In the genomic region with DNA sequence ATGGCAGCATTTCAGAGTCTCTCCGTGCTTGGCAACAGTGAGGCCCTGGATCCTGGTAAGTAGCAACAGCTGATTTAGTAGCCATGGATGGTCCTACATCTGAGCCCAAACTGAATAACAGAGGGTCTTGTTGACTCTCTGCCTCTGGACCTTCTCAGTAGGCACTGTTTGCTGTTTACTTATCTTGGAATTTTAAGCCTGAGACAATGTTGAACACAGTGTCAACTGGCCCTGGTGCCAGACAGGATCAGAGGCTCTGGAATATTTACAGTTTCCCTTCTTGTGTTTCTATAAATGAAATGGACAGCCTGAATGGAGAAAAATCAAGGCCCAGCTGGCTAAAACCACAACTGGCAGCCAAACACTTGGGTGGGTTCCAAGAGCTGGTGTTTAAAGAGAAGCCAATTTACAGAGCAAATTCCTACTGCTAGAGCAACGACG, we compare ENCODE assay signal across 9 mouse cellular contexts. TPM values are rescaled to one million over a fixed set of nuclear protein-coding genes. Genes with fewer than 3 reads are reported as not detected.
DNase-seq lines count a peak whose midpoint lies in the region; ATAC-seq and TF ChIP-seq lines count a peak whose summit lies in the region.
"Had no signal": no experiment of that assay in that cellular context is flagged by ENCODE, and none has a peak within 500 bp of the region (broad histone marks: within the 10 kb centered on the region; RNA-seq: fewer than 3 reads in every experiment).

No protein-coding gene starts in this region.

- ATAC-seq in megakaryocyte-erythroid progenitor cell, adult 5-6 weeks (replicated peaks; ENCODE audit: low FRiP score, low TSS enrichment, poor library complexity, severe bottlenecking) = no peak

- TF ChIP-seq EP300 in heart, adult 2 months (IDR thresholded peaks at IDR 0.05; ENCODE audit: insufficient read depth, low read depth, low read length) = no peak

- H3K36me3 ChIP-seq in heart, adult 2 months (ENCODE audit: control insufficient read depth, insufficient read depth, low read length) = no peaks in the 10 kb centered on the region
- H3K36me3 ChIP-seq: embryonic facial prominence, embryonic 15.5 days had no signal

- H3K27ac ChIP-seq in heart, adult 2 months = no peak overlapping the region
- H3K27ac ChIP-seq: embryonic facial prominence, embryonic 15.5 days had no signal

- 42% methylated on average over 3 of the region's 3 CpGs for WGBS in heart, adult 2 months

- no peak overlapping the region for H3K9ac ChIP-seq in heart, adult 2 months (ENCODE audit: low read depth, low read length)
- H3K9ac ChIP-seq: embryonic facial prominence, embryonic 15.5 days had no signal

- H3K4me1 ChIP-seq in heart, adult 2 months (ENCODE audit: control insufficient read depth, insufficient read depth, low read length) = peaks cover 1% of the 10 kb centered on the region; the same call in 1 of the 2 replicates

- TF ChIP-seq POLR2A in heart, adult 2 months (IDR thresholded peaks at IDR 0.05; ENCODE audit: insufficient read depth, low read depth, low read length) = no peak

- peak; percentile 4 to 6 for DNase-seq in heart, adult 18-20 months
- DNase-seq in heart, adult 2 months = no peak
- DNase-seq in ovary, adult 18-20 months (ENCODE audit: low spot score) = peak; percentile 34
- no peak for DNase-seq in ovary, postnatal 10 days (ENCODE audit: low spot score)
- peak; percentile 46 to 75 for DNase-seq in layer of hippocampus, postnatal 14 days (ENCODE audit: low spot score in 2 of 2)
- DNase-seq in testis, postnatal 14 days (ENCODE audit: low spot score) = no peak
- DNase-seq in cerebellum, adult 11 months = no peak

- no peaks in the 10 kb centered on the region for H3K79me2 ChIP-seq in heart, adult 2 months (replicated peaks; ENCODE audit: control insufficient read depth, insufficient read depth, low read length)

- H3K4me3 ChIP-seq in heart, adult 2 months = no peak overlapping the region
- H3K4me3 ChIP-seq: embryonic facial prominence, embryonic 15.5 days had no signal

- intact Hi-C loops in heart, adult 2 months (cut with DNase I) = no loop called here

- H3K27me3 ChIP-seq in heart, adult 2 months (ENCODE audit: control insufficient read depth, insufficient read depth, low read length) = peaks cover 3% of the 10 kb centered on the region

- TF ChIP-seq CTCF in heart, adult 2 months (IDR thresholded peaks at IDR 0.05) = no peak

RNA-seq across cellular contexts. Expression of a gene that starts 3.7 kb away (rescaled TPM):
- total RNA-seq in heart, adult 18-20 months (2021) = not detected
- not detected for total RNA-seq in heart, adult 2 months (2021)
- polyA plus RNA-seq in heart, adult 2 months (2012; rRNA removed) = 0.03 and 0.10 TPM in 2 replicates
- 10 to 100 TPM; 36.9 TPM for total RNA-seq in layer of hippocampus, postnatal 14 days (2021)
- total RNA-seq in megakaryocyte-erythroid progenitor cell, adult 5-6 weeks (2014; fragmentation: Nextera tagmentation) = not detected in 2 replicates
- total RNA-seq in megakaryocyte-erythroid progenitor cell, adult 5-6 weeks (2017) = not detected in 2 replicates

Comparison
In these comparisons a context has a peak if more than half of its experiments do, and no peak if none do; other contexts are left out.
1. DNase-seq: peak in heart, adult 18-20 months (2 of 2), ovary, adult 18-20 months (single experiment) and layer of hippocampus, postnatal 14 days (2 of 2); none in heart, adult 2 months (0 of 2), ovary, postnatal 10 days (single experiment), testis, postnatal 14 days (single experiment) and cerebellum, adult 11 months (single experiment).
2. RNA of a gene that starts 3.7 kb away (total RNA-seq): 36.9 TPM in layer of hippocampus, postnatal 14 days; not detected in heart, adult 2 months, not detected in heart, adult 18-20 months and not detected in megakaryocyte-erythroid progenitor cell, adult 5-6 weeks; every median in the first group is over 10 times any median in the second.